Mouse (Mus musculus): ENCODE data around the gene Rph3al. TPM values are rescaled to one million over a fixed set of nuclear protein-coding genes. Genes with fewer than 3 reads are reported as not detected.

Rph3al gene
- polyA plus RNA-seq, 1 experiment = not detected

- peaks cover 5% of the 10 kb centered on the region; the same call in 1 of the 2 replicates for H3K4me1 ChIP-seq (ENCODE audit: control insufficient read depth, insufficient read depth, low read length)
- TF ChIP-seq POLR2A (IDR thresholded peaks at IDR 0.05; ENCODE audit: insufficient read depth, low read depth, low read length) (no peak), CTCF (IDR thresholded peaks at IDR 0.05; ENCODE audit: insufficient read depth, low read depth, low read length) (no peak)
- H3K27ac ChIP-seq (ENCODE audit: insufficient read depth, low read depth, low read length) = no peak overlapping the region
- no peak overlapping the region for H3K4me3 ChIP-seq (ENCODE audit: insufficient read depth, low read depth, low read length)
- WGBS = 70% methylated on average over 7 of the region's 7 CpGs
Observed at GRCm38 (mm10) chr11:75935819-75936430, 2.3 kb downstream of the Rph3al start.

GRCm38 (mm10) chr11:75934425-75934824, 3.8 kb downstream of the Rph3al start:
- Histone ChIP-seq H3K4me3 (ENCODE audit: insufficient read depth, low read depth, low read length) (no peak overlapping the region), H3K27ac (ENCODE audit: insufficient read depth, low read depth, low read length) (no peak overlapping the region), H3K4me1 (ENCODE audit: control insufficient read depth, insufficient read depth, low read length) (peaks cover 5% of the 10 kb centered on the region; the same call in 1 of the 2 replicates)
- WGBS = 74% methylated on average over 6 of the region's 6 CpGs
- TF ChIP-seq POLR2A (IDR thresholded peaks at IDR 0.05; ENCODE audit: insufficient read depth, low read depth, low read length) (no peak), CTCF (IDR thresholded peaks at IDR 0.05; ENCODE audit: insufficient read depth, low read depth, low read length) (no peak)

- 93% methylated on average over 5 of the region's 5 CpGs for WGBS
- no peak overlapping the region for H3K4me3 ChIP-seq (ENCODE audit: insufficient read depth, low read depth, low read length)
- H3K27ac ChIP-seq (ENCODE audit: insufficient read depth, low read depth, low read length) = no peak overlapping the region
- peaks cover 5% of the 10 kb centered on the region; the same call in 1 of the 2 replicates for H3K4me1 ChIP-seq (ENCODE audit: control insufficient read depth, insufficient read depth, low read length)
- TF ChIP-seq POLR2A (IDR thresholded peaks at IDR 0.05; ENCODE audit: insufficient read depth, low read depth, low read length) = no peak
- no peak for TF ChIP-seq CTCF (IDR thresholded peaks at IDR 0.05; ENCODE audit: insufficient read depth, low read depth, low read length)
Observed at GRCm38 (mm10) chr11:75933371-75933770, 4.9 kb downstream of the Rph3al start.

GRCm38 (mm10) chr11:75930911-75931678, 7.1 kb downstream of the Rph3al start:
- 76% methylated on average over 11 of the region's 11 CpGs for WGBS
- no peak overlapping the region for H3K27ac ChIP-seq (ENCODE audit: insufficient read depth, low read depth, low read length)

GRCm38 (mm10) chr11:75930208-75930607, 8.0 kb downstream of the Rph3al start:
- Histone ChIP-seq H3K4me3 (ENCODE audit: insufficient read depth, low read depth, low read length) (no peak overlapping the region), H3K4me1 (ENCODE audit: control insufficient read depth, insufficient read depth, low read length) (no peaks in the 10 kb centered on the region), H3K27ac (ENCODE audit: insufficient read depth, low read depth, low read length) (no peak overlapping the region)
- TF ChIP-seq POLR2A (IDR thresholded peaks at IDR 0.05; ENCODE audit: insufficient read depth, low read depth, low read length) (no peak), CTCF (IDR thresholded peaks at IDR 0.05; ENCODE audit: insufficient read depth, low read depth, low read length) (no peak)
- WGBS = 86% methylated on average over 9 of the region's 9 CpGs

More at GRCm38 (mm10) chr11:75930911-75931678, 7.1 kb downstream of the Rph3al start:
- no peak for TF ChIP-seq POLR2A (IDR thresholded peaks at IDR 0.05; ENCODE audit: insufficient read depth, low read depth, low read length)
- no peak for TF ChIP-seq CTCF (IDR thresholded peaks at IDR 0.05; ENCODE audit: insufficient read depth, low read depth, low read length)
- no peaks in the 10 kb centered on the region for H3K4me1 ChIP-seq (ENCODE audit: control insufficient read depth, insufficient read depth, low read length)
- H3K4me3 ChIP-seq (ENCODE audit: insufficient read depth, low read depth, low read length) = no peak overlapping the region

- 92% methylated on average over 2 of the region's 2 CpGs for WGBS
- TF ChIP-seq CTCF (IDR thresholded peaks at IDR 0.05; ENCODE audit: insufficient read depth, low read depth, low read length) = no peak
- no peak for TF ChIP-seq POLR2A (IDR thresholded peaks at IDR 0.05; ENCODE audit: insufficient read depth, low read depth, low read length)
- H3K27ac ChIP-seq (ENCODE audit: insufficient read depth, low read depth, low read length) = no peak overlapping the region
- no peaks in the 10 kb centered on the region for H3K4me1 ChIP-seq (ENCODE audit: control insufficient read depth, insufficient read depth, low read length)
- no peak overlapping the region for H3K4me3 ChIP-seq (ENCODE audit: insufficient read depth, low read depth, low read length)
Observed at GRCm38 (mm10) chr11:75927881-75928280, 10.3 kb downstream of the Rph3al start.

GRCm38 (mm10) chr11:75926431-75927312, 11.6 kb downstream of the Rph3al start:
- TF ChIP-seq CTCF (IDR thresholded peaks at IDR 0.05; ENCODE audit: insufficient read depth, low read depth, low read length) (no peak), POLR2A (IDR thresholded peaks at IDR 0.05; ENCODE audit: insufficient read depth, low read depth, low read length) (no peak)
- Histone ChIP-seq H3K27ac (ENCODE audit: insufficient read depth, low read depth, low read length) (no peak overlapping the region), H3K4me3 (ENCODE audit: insufficient read depth, low read depth, low read length) (no peak overlapping the region), H3K4me1 (ENCODE audit: control insufficient read depth, insufficient read depth, low read length) (no peaks in the 10 kb centered on the region)
- 75% methylated on average over 13 of the region's 13 CpGs for WGBS

- H3K27ac ChIP-seq (ENCODE audit: insufficient read depth, low read depth, low read length) = no peak overlapping the region
- 78% methylated on average over 7 of the region's 7 CpGs for WGBS
- no peak overlapping the region for H3K4me3 ChIP-seq (ENCODE audit: insufficient read depth, low read depth, low read length)
- TF ChIP-seq POLR2A (IDR thresholded peaks at IDR 0.05; ENCODE audit: insufficient read depth, low read depth, low read length) = no peak
- TF ChIP-seq CTCF (IDR thresholded peaks at IDR 0.05; ENCODE audit: insufficient read depth, low read depth, low read length) = no peak
- H3K4me1 ChIP-seq (ENCODE audit: control insufficient read depth, insufficient read depth, low read length) = no peaks in the 10 kb centered on the region
Observed at GRCm38 (mm10) chr11:75925801-75926200, 12.4 kb downstream of the Rph3al start.
